Mouse (Mus musculus) lung, embryonic 14.5 days (tissue): Measurements from ENCODE around the gene Ropn1l. TPM values are rescaled to one million over a fixed set of nuclear protein-coding genes. Genes with fewer than 3 reads are reported as not detected.

Experiments used
- ATAC-seq: fragments of 200-750 bp; cut with Nextera tagmentation; 2 replicates; pipeline ENCODE4 v1.8.0; 2017; ENCODE audit warnings: mild to moderate bottlenecking, moderate TSS enrichment, moderate library complexity; ENCODE audit not compliant: insufficient read depth
- DNase-seq: peaks from one replicate; pipeline ENCODE4 v3.0.0-alpha.2; 2015
- H3K27ac ChIP-seq: fragments of 300-500 bp; sonication (generic); 2 replicates; pipeline ENCODE4 v1.5.1; 2014; ENCODE audit warnings: low read depth, mild to moderate bottlenecking, moderate library complexity
- H3K27me3 ChIP-seq: fragments of 300-500 bp; sonication (generic); 2 replicates; pipeline ENCODE4 v1.6.1; 2014; ENCODE audit warnings: low read length, control low read depth; ENCODE audit not compliant: insufficient read depth
- H3K36me3 ChIP-seq: fragments of 300-500 bp; sonication (generic); 2 replicates; pipeline ENCODE4 v1.6.1; 2014; ENCODE audit warnings: control low read depth; ENCODE audit not compliant: insufficient read depth
- H3K4me1 ChIP-seq: fragments of 300-500 bp; sonication (generic); 2 replicates; pipeline ENCODE4 v1.6.1; 2014; ENCODE audit warnings: antibody characterized with exemption, control low read depth; ENCODE audit not compliant: insufficient read depth
- H3K4me2 ChIP-seq: fragments of 300-500 bp; sonication (generic); 2 replicates; pipeline ENCODE4 v1.6.1; 2014; ENCODE audit warnings: mild to moderate bottlenecking
- H3K4me3 ChIP-seq: fragments of 300-500 bp; sonication (generic); 2 replicates; pipeline ENCODE4 v1.5.1; 2014; ENCODE audit warnings: low read depth, low read length
- H3K9ac ChIP-seq: fragments of 300-500 bp; sonication (generic); 2 replicates; pipeline ENCODE4 v1.6.1; 2014
- H3K9me3 ChIP-seq: fragments of 300-500 bp; sonication (generic); 2 replicates; pipeline ENCODE4 v1.6.1; 2016; ENCODE audit warnings: low read depth, low read length, control low read depth
- CTCF ChIP-seq: IDR thresholded peaks from 2 replicates; pipeline ENCODE4 v1.5.1; 2016; ENCODE audit warnings: antibody characterized with exemption, low read depth
- WGBS: fragments of 180-500 bp; shearing (Covaris S2); extraction: QIAGEN DNeasy Blood & Tissue Kit; methylation state at CpG from one replicate; pipeline ENCODE4 v1.1.7; 2014; 5-methylcytosine and 5-hydroxymethylcytosine counted together
- polyA plus RNA-seq: library from polyadenylated mRNA; unstranded; fragments of >200 nt; fragmentation: Nextera tagmentation; extraction: Ambion mirVana; gene quantifications from 2 replicates; pipeline ENCODE4 v1.2.1, GENCODE M21; 2014

Gene Ropn1l
- polyA plus RNA-seq, 1 experiment from 2014 or later, result 2.6 TPM

- TF ChIP-seq CTCF, result no peak
- WGBS, result 33% methylated on average over 21 of the region's 21 CpGs
- no peak overlapping the region; the same call in 1 of the 2 replicates for H3K9ac ChIP-seq
- H3K9me3 ChIP-seq, result no peaks in the 10 kb centered on the region
- ATAC-seq (peak; percentile 66), DNase-seq (peak; percentile 38)
- peak overlapping the region; percentile 11; the same call in 1 of the 2 replicates for H3K4me3 ChIP-seq
- H3K27me3 ChIP-seq, result no peaks in the 10 kb centered on the region
- peak overlapping the region; percentile 47 for H3K4me2 ChIP-seq
- no peaks in the 10 kb centered on the region for H3K4me1 ChIP-seq
- H3K36me3 ChIP-seq, result no peaks in the 10 kb centered on the region
- H3K27ac ChIP-seq, result peak overlapping the region; percentile 67
Observed at GRCm38 (mm10) chr15:31417796-31418685, 35.5 kb downstream of the Ropn1l start.

- no peaks in the 10 kb centered on the region for H3K36me3 ChIP-seq
- H3K9ac ChIP-seq, result no peak overlapping the region
- H3K4me3 ChIP-seq, result no peak overlapping the region
- H3K9me3 ChIP-seq, result no peaks in the 10 kb centered on the region
- H3K4me1 ChIP-seq, result no peaks in the 10 kb centered on the region
- DNase-seq (no peak), ATAC-seq (peak; percentile 21; the same call in 1 of the 2 replicates)
- WGBS, result 49% methylated on average over 6 of the region's 6 CpGs
- no peaks in the 10 kb centered on the region for H3K27me3 ChIP-seq
- no peak overlapping the region for H3K27ac ChIP-seq
- TF ChIP-seq CTCF, result no peak
- no peak overlapping the region for H3K4me2 ChIP-seq
Observed at GRCm38 (mm10) chr15:31417409-31417795, 36.1 kb downstream of the Ropn1l start.

- Histone ChIP-seq H3K27ac (no peak overlapping the region), H3K36me3 (no peaks in the 10 kb centered on the region), H3K4me1 (no peaks in the 10 kb centered on the region), H3K9ac (no peak overlapping the region), H3K27me3 (no peaks in the 10 kb centered on the region), H3K9me3 (no peaks in the 10 kb centered on the region), H3K4me3 (no peak overlapping the region), H3K4me2 (no peak overlapping the region)
- ATAC-seq, result no peak
- no peak for TF ChIP-seq CTCF
- 39% methylated on average over 4 of the region's 4 CpGs for WGBS
- peak; percentile 30 for DNase-seq
Observed at GRCm38 (mm10) chr15:31415181-31415580, 38.4 kb downstream of the Ropn1l start.

GRCm38 (mm10) chr15:31414179-31414898, 39.2 kb downstream of the Ropn1l start:
- 60% methylated on average over 6 of the region's 6 CpGs for WGBS
- H3K4me3 ChIP-seq, result no peak overlapping the region
- ATAC-seq (no peak), DNase-seq (no peak)
- H3K9ac ChIP-seq, result no peak overlapping the region
- no peaks in the 10 kb centered on the region for H3K9me3 ChIP-seq
- H3K4me1 ChIP-seq, result no peaks in the 10 kb centered on the region
- H3K36me3 ChIP-seq, result no peaks in the 10 kb centered on the region
- no peaks in the 10 kb centered on the region for H3K27me3 ChIP-seq
- H3K27ac ChIP-seq, result no peak overlapping the region
- H3K4me2 ChIP-seq, result no peak overlapping the region
- no peak for TF ChIP-seq CTCF

GRCm38 (mm10) chr15:31413662-31414061, 39.9 kb downstream of the Ropn1l start:
- no peak for TF ChIP-seq CTCF
- no peak overlapping the region for H3K27ac ChIP-seq
- DNase-seq (no peak), ATAC-seq (no peak)
- H3K36me3 ChIP-seq, result no peaks in the 10 kb centered on the region
- H3K4me2 ChIP-seq, result no peak overlapping the region
- no peaks in the 10 kb centered on the region for H3K27me3 ChIP-seq
- H3K4me3 ChIP-seq, result no peak overlapping the region
- no peaks in the 10 kb centered on the region for H3K9me3 ChIP-seq
- WGBS, result 83% methylated on average over 6 of the region's 6 CpGs
- H3K4me1 ChIP-seq, result no peaks in the 10 kb centered on the region
- no peak overlapping the region for H3K9ac ChIP-seq

GRCm38 (mm10) chr15:31412933-31413332, 40.6 kb downstream of the Ropn1l start:
- TF ChIP-seq CTCF, result no peak
- ATAC-seq (peak; percentile 13; the same call in 1 of the 2 replicates), DNase-seq (peak; percentile 35)
- no peaks in the 10 kb centered on the region for H3K36me3 ChIP-seq
- no peak overlapping the region for H3K4me3 ChIP-seq
- no peaks in the 10 kb centered on the region for H3K9me3 ChIP-seq
- H3K9ac ChIP-seq, result no peak overlapping the region
- H3K4me1 ChIP-seq, result no peaks in the 10 kb centered on the region
- H3K27me3 ChIP-seq, result no peaks in the 10 kb centered on the region
- WGBS, result 35% methylated on average over 3 of the region's 3 CpGs
- no peak overlapping the region for H3K4me2 ChIP-seq
- no peak overlapping the region for H3K27ac ChIP-seq

- Histone ChIP-seq H3K4me1 (peaks cover 4% of the 10 kb centered on the region; the same call in 1 of the 2 replicates), H3K4me2 (no peak overlapping the region), H3K9ac (no peak overlapping the region), H3K27me3 (no peaks in the 10 kb centered on the region), H3K27ac (no peak overlapping the region), H3K9me3 (no peaks in the 10 kb centered on the region), H3K4me3 (no peak overlapping the region), H3K36me3 (no peaks in the 10 kb centered on the region)
- WGBS, result 68% methylated on average over 6 of the region's 6 CpGs
- DNase-seq (no peak), ATAC-seq (no peak)
- TF ChIP-seq CTCF, result no peak
Observed at GRCm38 (mm10) chr15:31412436-31412835, 41.1 kb downstream of the Ropn1l start.
